Mouse (Mus musculus) CH12.LX (cell line): Measurements from ENCODE around the gene Dok1. TPM values are rescaled to one million over a fixed set of nuclear protein-coding genes. Genes with fewer than 3 reads are reported as not detected.

Experiments
- DNase-seq: peaks from one replicate; pipeline ENCODE4 v3.0.0-alpha.2; 2013; ENCODE audit errors: extremely low read depth
- H3K27ac ChIP-seq: 2 replicates; pipeline ENCODE4 v1.5.1; 2012; ENCODE audit warnings: low read depth, mild to moderate bottlenecking, control low read depth, moderate library complexity; ENCODE audit not compliant: insufficient read depth
- H3K27me3 ChIP-seq: replicated peaks from 2 replicates; pipeline ENCODE3; 2012; ENCODE audit warnings: inconsistent platforms
- H3K36me3 ChIP-seq, 2 experiments: replicated peaks in 1 of 2; 2 replicates each; pipeline versions ENCODE3 to v1.6.1; 2012; ENCODE audit warnings: inconsistent platforms in 1 of 2, low read length in 1 of 2, mild to moderate bottlenecking in 1 of 2, mixed read lengths in 1 of 2, moderate library complexity in 1 of 2; ENCODE audit not compliant: control insufficient read depth in 1 of 2, insufficient read depth in 1 of 2
- H3K4me1 ChIP-seq, 2 experiments: 2 replicates each; pipeline ENCODE4 v1.6.1; 2012; ENCODE audit warnings: inconsistent platforms in 1 of 2, moderate library complexity in 1 of 2; ENCODE audit not compliant: insufficient read depth in 2 of 2, control insufficient read depth in 1 of 2
- H3K4me2 ChIP-seq: 2 replicates; pipeline ENCODE4 v1.6.1; 2012; ENCODE audit warnings: low read depth, mild to moderate bottlenecking, control low read depth; ENCODE audit not compliant: poor library complexity, insufficient read depth, severe bottlenecking
- H3K4me3 ChIP-seq, 3 experiments: fragments of 150-350 bp in 1 of 3; sonication (generic) in 1 of 3; replicated peaks in 1 of 3; 2 replicates each; pipeline versions ENCODE3 to v1.5.1; 2011 to 2012; ENCODE audit warnings: low read depth in 2 of 3, low read length in 2 of 3, mild to moderate bottlenecking in 2 of 3, moderate library complexity in 2 of 3, control low read depth in 1 of 3, improper control_type of control experiment in 1 of 3, inconsistent platforms in 1 of 3, mixed read lengths in 1 of 3; ENCODE audit not compliant: poor library complexity in 1 of 3
- H3K79me2 ChIP-seq: replicated peaks from 2 replicates; pipeline ENCODE4 v1.6.1; 2012; ENCODE audit warnings: mild to moderate bottlenecking, moderate library complexity; ENCODE audit not compliant: control insufficient read depth, poor library complexity, insufficient read depth, severe bottlenecking; ENCODE audit errors: extremely low read depth
- H3K9ac ChIP-seq: 2 replicates; pipeline ENCODE4 v1.6.1; 2012; ENCODE audit warnings: low read depth, mild to moderate bottlenecking, control low read depth, moderate library complexity; ENCODE audit not compliant: insufficient read depth
- H3K9me3 ChIP-seq: replicated peaks from 2 replicates; pipeline ENCODE3; 2012; ENCODE audit warnings: low read length, inconsistent platforms, mixed read lengths
- BHLHE40 ChIP-seq: IDR thresholded peaks from 2 replicates; pipeline ENCODE4 v1.6.1; 2011; ENCODE audit warnings: mild to moderate bottlenecking, low read depth, low read length, improper control_type of control experiment
- CHD1 ChIP-seq: IDR thresholded peaks from 2 replicates; pipeline ENCODE4 v1.6.1; 2012; ENCODE audit warnings: low read depth, low read length, improper control_type of control experiment, inconsistent platforms
- CTCF ChIP-seq, 2 experiments: IDR thresholded peaks in 1 of 2; conservative IDR thresholded peaks in 1 of 2; 2 replicates each; pipeline ENCODE4 v1.5.1; 2011 to 2012; ENCODE audit warnings: low read depth in 2 of 2, low read length in 2 of 2, improper control_type of control experiment in 1 of 2, inconsistent platforms in 1 of 2, mild to moderate bottlenecking in 1 of 2, moderate library complexity in 1 of 2
- GABPA ChIP-seq: IDR thresholded peaks from 2 replicates; pipeline ENCODE4 v1.6.1; 2012; ENCODE audit warnings: low read depth, low read length, improper control_type of control experiment, inconsistent platforms; ENCODE audit not compliant: insufficient replicate concordance
- IRF4 ChIP-seq: IDR thresholded peaks from 2 replicates; pipeline ENCODE4 v1.6.1; 2014; ENCODE audit warnings: low read depth, mild to moderate bottlenecking, inconsistent platforms, low read length, improper control_type of control experiment
- JUND ChIP-seq: conservative IDR thresholded peaks from 2 replicates; pipeline ENCODE4 v1.6.1; 2011; ENCODE audit warnings: low read depth, low read length, improper control_type of control experiment
- KAT2A ChIP-seq: IDR thresholded peaks from 2 replicates; pipeline ENCODE4 v1.6.1; 2012; ENCODE audit warnings: low read length, improper control_type of control experiment, inconsistent platforms; ENCODE audit not compliant: insufficient replicate concordance
- MAFK ChIP-seq: IDR thresholded peaks from 2 replicates; pipeline ENCODE4 v1.6.1; 2011; ENCODE audit warnings: low read length, improper control_type of control experiment; ENCODE audit not compliant: insufficient replicate concordance
- MYC ChIP-seq: IDR thresholded peaks from 2 replicates; pipeline ENCODE4 v1.6.1; 2011; ENCODE audit warnings: low read depth, mild to moderate bottlenecking, improper control_type of control experiment, low read length
- NELFE ChIP-seq: IDR thresholded peaks from 2 replicates; pipeline ENCODE4 v1.6.1; 2011; ENCODE audit warnings: low read depth, low read length, improper control_type of control experiment
- NRF1 ChIP-seq: IDR thresholded peaks from 2 replicates; pipeline ENCODE4 v1.6.1; 2014; ENCODE audit warnings: low read depth, mild to moderate bottlenecking, inconsistent platforms, low read length, improper control_type of control experiment, moderate library complexity
- POLR2A ChIP-seq: IDR thresholded peaks from 2 replicates; pipeline ENCODE4 v1.6.1; 2011; ENCODE audit warnings: low read depth, mild to moderate bottlenecking, improper control_type of control experiment, low read length
- POLR2AphosphoS2 ChIP-seq: IDR thresholded peaks from 2 replicates; pipeline ENCODE4 v1.6.1; 2011; ENCODE audit warnings: low read depth, low read length, improper control_type of control experiment
- RAD21 ChIP-seq: IDR thresholded peaks from 2 replicates; pipeline ENCODE4 v1.6.1; 2011; ENCODE audit warnings: low read depth, mild to moderate bottlenecking, low read length, improper control_type of control experiment, moderate library complexity
- SMC3 ChIP-seq: IDR thresholded peaks from 2 replicates; pipeline ENCODE4 v1.6.1; 2011; ENCODE audit warnings: low read depth, low read length, improper control_type of control experiment
- TCF12 ChIP-seq: IDR thresholded peaks from 2 replicates; pipeline ENCODE4 v1.6.1; 2014; ENCODE audit warnings: low read depth, mild to moderate bottlenecking, inconsistent platforms, low read length, improper control_type of control experiment
- USF1 ChIP-seq: IDR thresholded peaks from 2 replicates; pipeline ENCODE4 v1.6.1; 2014; ENCODE audit warnings: low read depth, mild to moderate bottlenecking, inconsistent platforms, low read length, improper control_type of control experiment
- ZC3H11A ChIP-seq: IDR thresholded peaks from 2 replicates; pipeline ENCODE4 v1.6.1; 2012; ENCODE audit warnings: low read depth, mild to moderate bottlenecking, inconsistent platforms, low read length, improper control_type of control experiment
- ZKSCAN1 ChIP-seq: IDR thresholded peaks from 2 replicates; pipeline ENCODE4 v1.6.1; 2012; ENCODE audit warnings: low read depth, inconsistent platforms, low read length, improper control_type of control experiment, borderline replicate concordance
- ZMIZ1 ChIP-seq: IDR thresholded peaks from 2 replicates; pipeline ENCODE4 v1.6.1; 2012; ENCODE audit warnings: low read depth, mild to moderate bottlenecking, inconsistent platforms, low read length, improper control_type of control experiment
- dilution Hi-C: fragments of 300-500 bp; cut with MboI; formaldehyde crosslinking; loops from 2 replicates; pipeline ENCODE4 v1.14.3; 2020; ENCODE audit warnings: low sequenced_read_pairs; ENCODE audit not compliant: extremely low pct_unique_long_range_greater_than_20kb, extremely low pct_ligation_motif_present
- in situ Hi-C: fragments of 300-500 bp; cut with MboI; formaldehyde crosslinking; loops from 3 replicates; pipeline ENCODE4 v1.14.3; 2019; ENCODE audit warnings: low sequenced_read_pairs, low pct_ligation_motif_present, low pct_unique_long_range_greater_than_20kb, mixed read lengths
- polyA plus RNA-seq: library from polyadenylated mRNA; unstranded; fragments of >175 nt; gene quantifications from 2 replicates; pipeline ENCODE4 v1.2.1, GENCODE M21; 2012; ENCODE audit warnings: low read depth; ENCODE audit not compliant: insufficient read length
- total RNA-seq, 2 experiments: library from RNA; depleted of rRNA; stranded (reverse); fragments of 300-350 nt in 1 of 2; fragments of >200 nt in 1 of 2; gene quantifications; 2 replicates each; pipeline ENCODE4 v1.2.3; 2012 to 2014

Dok1 gene
- total and polyA plus RNA-seq, 3 experiments, result 21.4 to 33.2 (median 23.8) TPM

DNA sequence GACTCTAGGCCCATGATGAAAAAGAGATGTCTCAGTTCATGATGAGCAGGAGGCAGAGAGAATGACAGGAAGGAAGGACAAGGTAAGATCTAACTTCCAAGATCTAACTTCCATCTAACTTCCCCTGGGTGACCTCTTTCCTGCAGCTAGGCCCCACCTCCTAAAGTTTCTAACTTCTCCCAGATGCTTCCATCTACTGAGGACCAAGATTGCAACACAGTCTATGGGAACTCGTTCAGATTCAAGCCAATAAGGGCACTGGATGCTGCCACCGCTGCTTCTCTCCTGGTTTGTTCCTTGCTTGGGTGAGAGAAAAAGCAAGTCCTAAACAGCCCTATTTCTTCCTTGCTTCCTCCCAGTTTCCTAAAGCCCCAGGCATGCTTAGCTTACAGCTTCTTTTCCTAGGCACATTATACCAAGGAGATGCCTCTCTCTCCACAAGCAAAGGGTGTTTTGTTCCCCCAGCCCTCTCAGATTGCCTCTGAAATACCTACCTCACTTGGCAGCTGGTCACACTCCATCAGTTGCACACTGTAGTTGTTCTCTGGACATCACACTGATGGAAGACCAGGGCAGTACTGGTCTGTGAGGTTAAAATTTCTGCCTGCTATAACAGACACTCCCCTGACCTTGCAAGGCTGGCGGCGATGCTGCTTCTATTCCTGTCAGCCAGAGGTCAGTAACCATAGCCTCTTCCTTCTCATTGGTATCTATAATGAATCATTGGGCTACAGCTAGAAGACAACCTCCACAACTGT, 12.3 kb downstream of the Dok1 start:
- Histone ChIP-seq H3K79me2 (no peaks in the 10 kb centered on the region), H3K27me3 (no peaks in the 10 kb centered on the region), H3K4me3 (no peak overlapping the region), H3K9ac (no peak overlapping the region), H3K4me1 (peaks cover 13 to 32% of the 10 kb centered on the region in 2 experiments), H3K9me3 (peaks cover 2% of the 10 kb centered on the region), H3K36me3 (no peaks in the 10 kb centered on the region), H3K27ac (no peak overlapping the region), H3K4me2 (no peak overlapping the region)
- TF ChIP-seq RAD21 (no peak), NRF1 (no peak)
- in situ Hi-C loops, result no loop called here
- no peak for DNase-seq
- dilution Hi-C loops, result no loop called here

GRCm38 (mm10) chr6:83020121-83020520, 13.2 kb downstream of the Dok1 start:
- in situ Hi-C loops (no loop called here), dilution Hi-C loops (no loop called here)
- Histone ChIP-seq H3K4me1 (peaks cover 9 to 33% of the 10 kb centered on the region in 2 experiments), H3K9ac (no peak overlapping the region), H3K27ac (no peak overlapping the region), H3K36me3 (no peaks in the 10 kb centered on the region), H3K27me3 (no peaks in the 10 kb centered on the region), H3K9me3 (peaks cover 5% of the 10 kb centered on the region), H3K79me2 (no peaks in the 10 kb centered on the region), H3K4me3 (no peak overlapping the region), H3K4me2 (no peak overlapping the region)
- DNase-seq, result no peak
- TF ChIP-seq ZC3H11A (no peak), POLR2AphosphoS2 (no peak), KAT2A (no peak), MAFK (no peak), CTCF (conservative IDR thresholded peaks at IDR 0.05 in 1 of 2, IDR thresholded peaks at IDR 0.05 in 1 of 2; ENCODE audit: low read depth in 2 of 2, low read length in 2 of 2) (no peak), GABPA (no peak), BHLHE40 (no peak), NELFE (no peak), ZMIZ1 (no peak), POLR2A (no peak), CHD1 (no peak), RAD21 (no peak), JUND (no peak), SMC3 (no peak), IRF4 (no peak), MYC (no peak), TCF12 (no peak), ZKSCAN1 (no peak), USF1 (no peak)
